Mouse (Mus musculus): Measurements from ENCODE around the gene Prrt2.

- TF ChIP-seq CTCF (IDR thresholded peaks at IDR 0.05) (no peak), EP300 (IDR thresholded peaks at IDR 0.05) (no peak)
Observed at GRCm38 (mm10) chr7:127009307-127010085, 11.5 kb downstream of the Prrt2 start.

All from lung, postnatal 0 days (tissue).